Mouse (Mus musculus) intestine, embryonic 16.5 days (tissue): ENCODE data around the gene Slc6a4. TPM values are rescaled to one million over a fixed set of nuclear protein-coding genes. Genes with fewer than 3 reads are reported as not detected.
A peak's percentile ranks its signal among the peaks of the same experiment; 100 is the strongest.

Source experiments
- ATAC-seq: fragments of 200-750 bp; cut with Nextera tagmentation; 2 replicates; pipeline ENCODE4 v1.8.0; 2017; ENCODE audit warnings: moderate TSS enrichment, moderate library complexity
- H3K27ac ChIP-seq: fragments of 300-500 bp; sonication (generic); 2 replicates; pipeline ENCODE4 v1.5.1; 2014; ENCODE audit warnings: mild to moderate bottlenecking, low read length
- H3K27me3 ChIP-seq: fragments of 300-500 bp; sonication (generic); replicated peaks from 2 replicates; pipeline ENCODE4 v1.6.1; 2014; ENCODE audit warnings: low read length, control low read depth, mixed read lengths; ENCODE audit not compliant: control insufficient read depth, insufficient read depth
- H3K36me3 ChIP-seq: fragments of 300-500 bp; sonication (generic); 2 replicates; pipeline ENCODE4 v1.6.1; 2014; ENCODE audit warnings: low read length, control low read depth; ENCODE audit not compliant: control insufficient read depth, insufficient read depth
- H3K4me1 ChIP-seq: fragments of 300-500 bp; sonication (generic); 2 replicates; pipeline ENCODE4 v1.6.1; 2014; ENCODE audit warnings: low read length, control low read depth, mixed read lengths; ENCODE audit not compliant: control insufficient read depth, insufficient read depth
- H3K4me2 ChIP-seq: fragments of 300-500 bp; sonication (generic); 2 replicates; pipeline ENCODE4 v1.6.1; 2014; ENCODE audit warnings: low read depth, low read length, control low read depth
- H3K4me3 ChIP-seq: fragments of 300-500 bp; sonication (generic); 2 replicates; pipeline ENCODE4 v1.5.1; 2014; ENCODE audit warnings: mild to moderate bottlenecking, low read length
- H3K9ac ChIP-seq: fragments of 300-500 bp; sonication (generic); 2 replicates; pipeline ENCODE4 v1.6.1; 2014; ENCODE audit warnings: low read depth, low read length
- H3K9me3 ChIP-seq: fragments of 300-500 bp; sonication (generic); 2 replicates; pipeline ENCODE4 v1.6.1; 2016; ENCODE audit warnings: low read length, control low read depth; ENCODE audit not compliant: control insufficient read depth
- WGBS: fragments of 180-500 bp; shearing (Covaris S2); extraction: QIAGEN DNeasy Blood & Tissue Kit; methylation state at CpG from one replicate; pipeline ENCODE4 v1.1.7; 2014; 5-methylcytosine and 5-hydroxymethylcytosine counted together
- polyA plus RNA-seq: library from polyadenylated mRNA; unstranded; fragments of >200 nt; fragmentation: Nextera tagmentation; extraction: Ambion mirVana; gene quantifications from 2 replicates; pipeline ENCODE4 v1.2.1, GENCODE M21; 2015

Slc6a4 gene
- polyA plus RNA-seq, 1 experiment from 2014 or later = 24.4 TPM

DNA sequence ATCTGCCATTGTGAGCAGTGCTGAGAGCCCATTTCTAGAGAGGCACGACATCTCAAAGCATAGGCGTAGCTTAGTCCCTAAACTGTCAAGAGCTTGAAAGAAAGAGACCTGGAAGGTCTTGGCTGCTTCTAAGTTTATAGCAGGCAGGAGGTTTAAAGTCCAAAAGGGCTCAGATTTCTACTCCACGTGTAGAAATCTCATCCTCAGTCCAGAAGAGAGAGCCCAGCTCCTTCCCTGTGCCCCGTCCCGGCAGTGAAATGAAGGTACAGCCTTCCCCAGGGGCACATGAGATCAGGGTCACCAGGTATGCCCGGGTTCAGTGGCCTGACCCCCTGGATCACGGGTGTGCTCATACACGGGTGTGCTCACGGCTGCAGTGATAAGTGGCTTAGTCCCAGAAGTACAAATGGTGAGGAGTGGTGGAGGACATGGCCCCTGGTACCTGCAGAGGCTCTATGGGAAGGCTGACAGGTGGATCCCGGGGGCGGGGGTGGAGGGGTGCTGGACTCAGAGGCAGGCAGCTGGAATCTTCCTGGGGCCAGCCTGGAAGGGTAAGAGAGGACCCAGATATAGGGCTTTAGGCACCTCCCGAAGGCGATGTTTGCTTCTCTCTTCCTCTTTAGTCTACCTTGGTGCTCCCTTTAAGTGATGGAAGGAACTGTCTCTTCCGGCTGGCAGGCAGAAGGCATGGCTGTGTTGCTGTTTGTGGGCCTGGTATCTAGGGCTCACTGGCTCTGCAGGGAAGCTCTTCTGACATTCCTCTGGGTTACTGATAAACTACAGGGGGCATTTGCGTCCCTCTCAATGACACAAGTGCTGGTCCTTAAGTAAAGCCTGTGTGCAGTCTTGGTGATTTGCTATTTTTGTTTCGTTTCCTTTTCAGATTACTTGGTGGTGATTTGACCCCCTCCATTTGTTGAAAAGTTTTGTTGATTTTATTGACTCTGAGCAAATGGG lies 10.9 kb downstream of the Slc6a4 start:
- ATAC-seq = peak; percentile 78
- H3K9ac ChIP-seq = peak overlapping the region; percentile 53
- no peaks in the 10 kb centered on the region for H3K36me3 ChIP-seq
- no peaks in the 10 kb centered on the region for H3K27me3 ChIP-seq
- H3K9me3 ChIP-seq = no peaks in the 10 kb centered on the region
- peak overlapping the region; percentile 53 for H3K4me2 ChIP-seq
- peak overlapping the region; percentile 84 for H3K27ac ChIP-seq
- peaks cover 6% of the 10 kb centered on the region for H3K4me1 ChIP-seq
- peak overlapping the region; percentile 41 for H3K4me3 ChIP-seq
- 57% methylated on average over 16 of the region's 16 CpGs for WGBS

DNA sequence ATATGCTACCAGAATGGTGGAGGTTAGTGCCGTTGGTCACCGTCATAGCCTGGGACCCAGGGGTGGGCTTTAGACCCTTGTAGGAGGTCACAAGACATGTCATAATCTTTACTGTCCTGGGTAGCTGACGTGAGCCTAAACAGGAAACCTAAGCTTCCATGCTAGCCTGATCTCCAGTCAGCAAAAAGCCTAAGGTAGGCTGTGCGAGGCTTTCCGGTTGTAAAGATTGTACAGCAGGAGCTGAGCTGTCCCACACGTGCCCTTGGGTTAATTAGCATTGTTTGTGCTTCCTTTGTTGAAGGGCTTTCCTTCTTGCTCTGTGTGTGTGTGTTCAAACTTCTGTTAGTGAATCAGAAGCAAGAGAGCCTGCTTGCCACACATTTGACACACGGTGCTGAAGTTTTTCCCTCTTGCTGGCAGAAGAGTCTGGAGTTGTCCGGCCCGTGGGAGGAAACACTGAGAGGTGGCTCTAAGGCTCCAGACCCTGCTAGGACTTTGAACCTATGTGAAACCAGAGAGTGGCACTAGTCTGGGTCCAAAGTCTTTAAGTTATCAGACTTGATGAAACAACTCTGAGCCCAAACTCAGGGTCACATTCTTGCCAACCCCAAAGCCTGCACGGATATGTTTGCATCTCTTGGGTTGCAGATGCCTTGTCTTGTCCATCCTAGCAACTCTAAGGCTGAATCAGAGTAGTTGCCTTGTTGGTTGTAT lies 12.5 kb downstream of the Slc6a4 start:
- WGBS = 57% methylated on average over 10 of the region's 10 CpGs
- Histone ChIP-seq H3K36me3 (no peaks in the 10 kb centered on the region), H3K27ac (peak overlapping the region; percentile 79)

DNA sequence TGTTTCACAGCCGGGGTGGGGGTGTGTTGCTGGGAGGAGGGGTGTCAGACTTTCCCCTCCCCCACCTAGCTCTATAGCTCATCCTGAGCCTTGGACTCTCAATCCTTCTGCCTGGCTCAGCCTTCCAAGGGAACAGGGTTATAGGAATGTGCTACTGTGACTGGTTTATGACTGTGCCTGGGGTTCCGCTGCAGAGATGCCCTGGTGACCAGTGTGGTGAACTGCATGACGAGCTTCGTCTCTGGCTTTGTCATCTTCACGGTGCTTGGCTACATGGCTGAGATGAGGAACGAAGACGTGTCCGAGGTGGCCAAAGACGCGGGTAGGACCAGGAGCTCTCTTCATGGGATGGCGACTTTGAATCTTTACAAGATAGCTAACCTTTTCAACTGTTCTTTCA lies 19.6 kb downstream of the Slc6a4 start:
- H3K9me3 ChIP-seq = no peaks in the 10 kb centered on the region
- WGBS = 78% methylated on average over 11 of the region's 11 CpGs
- H3K27me3 ChIP-seq = no peaks in the 10 kb centered on the region
- no peak overlapping the region for H3K4me3 ChIP-seq
- no peak overlapping the region for H3K4me2 ChIP-seq
- H3K9ac ChIP-seq = no peak overlapping the region
- ATAC-seq = no peak
- peaks cover 20% of the 10 kb centered on the region for H3K4me1 ChIP-seq
- no peak overlapping the region for H3K27ac ChIP-seq
- H3K36me3 ChIP-seq = no peaks in the 10 kb centered on the region; the same call in 1 of the 2 replicates

More for the DNA sequence above, 12.5 kb downstream of the Slc6a4 start:
- H3K4me2 ChIP-seq = peak overlapping the region; percentile 34
- ATAC-seq = peak; percentile 71
- H3K9ac ChIP-seq = 0 out of 2 replicates have a peak overlapping the region, but pooled peaks have one; percentile 8
- H3K9me3 ChIP-seq = no peaks in the 10 kb centered on the region
- no peaks in the 10 kb centered on the region for H3K27me3 ChIP-seq
- peaks cover 6% of the 10 kb centered on the region for H3K4me1 ChIP-seq
- H3K4me3 ChIP-seq = no peak overlapping the region

DNA sequence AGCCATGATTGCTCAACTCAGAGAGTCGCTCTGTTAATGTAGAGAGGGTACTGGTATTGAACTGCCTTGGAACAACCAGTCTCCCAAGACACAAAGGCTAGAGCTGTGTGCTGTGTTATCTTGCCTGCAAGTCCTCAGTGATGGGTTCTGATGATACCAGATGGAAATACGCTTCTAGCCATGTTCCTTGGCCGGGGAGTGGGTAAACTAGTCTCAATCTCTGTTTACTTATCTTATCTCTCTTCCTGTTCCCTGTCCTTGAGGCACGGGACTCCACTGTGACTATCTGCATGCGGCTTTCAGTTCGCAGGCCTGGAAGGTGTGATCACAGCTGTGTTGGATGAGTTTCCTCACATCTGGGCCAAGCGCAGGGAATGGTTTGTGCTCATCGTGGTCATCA lies 21.1 kb downstream of the Slc6a4 start:
- Histone ChIP-seq H3K9me3 (no peaks in the 10 kb centered on the region), H3K4me3 (no peak overlapping the region), H3K9ac (no peak overlapping the region), H3K27ac (no peak overlapping the region), H3K4me2 (no peak overlapping the region), H3K4me1 (peaks cover 20% of the 10 kb centered on the region), H3K36me3 (no peaks in the 10 kb centered on the region; the same call in 1 of the 2 replicates), H3K27me3 (no peaks in the 10 kb centered on the region)
- ATAC-seq = peak; percentile 78
- WGBS = 41% methylated on average over 8 of the region's 8 CpGs

GRCm38 (mm10) chr11:77021749-77022396 lies 23.5 kb downstream of the Slc6a4 start:
- 0 out of 2 replicates have a peak overlapping the region, but pooled peaks have one; percentile 18 for H3K4me2 ChIP-seq
- no peak overlapping the region for H3K9ac ChIP-seq
- H3K27ac ChIP-seq = peak overlapping the region; percentile 42; the same call in 1 of the 2 replicates
- peaks cover 20% of the 10 kb centered on the region for H3K4me1 ChIP-seq
- H3K27me3 ChIP-seq = no peaks in the 10 kb centered on the region
- H3K9me3 ChIP-seq = no peaks in the 10 kb centered on the region
- H3K36me3 ChIP-seq = no peaks in the 10 kb centered on the region; the same call in 1 of the 2 replicates
- WGBS = 53% methylated on average over 9 of the region's 9 CpGs
- H3K4me3 ChIP-seq = no peak overlapping the region
- ATAC-seq = peak; percentile 84

DNA sequence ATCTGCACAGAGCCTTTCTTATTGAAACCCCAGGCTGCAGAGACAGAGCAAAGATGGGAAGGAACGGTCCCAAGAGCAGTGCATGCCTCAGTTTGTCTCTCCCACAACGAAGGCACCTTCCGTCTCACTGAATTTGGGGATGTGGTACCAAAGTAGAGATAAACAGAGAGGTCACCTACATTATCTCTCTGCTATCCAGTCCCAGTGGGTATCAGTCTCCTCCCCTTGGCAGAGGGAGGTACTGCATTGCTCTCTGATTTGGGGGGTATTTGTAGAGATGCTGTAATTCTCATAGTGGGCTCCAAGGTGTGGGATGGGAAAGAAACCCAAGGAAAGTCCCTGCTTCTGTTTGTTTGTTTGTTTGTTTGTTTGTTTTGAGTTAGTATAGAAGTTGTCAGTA lies 28.2 kb downstream of the Slc6a4 start:
- Histone ChIP-seq H3K9ac (no peak overlapping the region), H3K36me3 (no peaks in the 10 kb centered on the region), H3K4me3 (no peak overlapping the region), H3K4me2 (no peak overlapping the region), H3K27me3 (no peaks in the 10 kb centered on the region), H3K9me3 (no peaks in the 10 kb centered on the region), H3K27ac (no peak overlapping the region), H3K4me1 (peaks cover 6% of the 10 kb centered on the region; the same call in 1 of the 2 replicates)
- WGBS = 69% methylated on average over 3 of the region's 3 CpGs
- ATAC-seq = no peak

GRCm38 (mm10) chr11:77028157-77028556 lies 29.8 kb downstream of the Slc6a4 start:
- Histone ChIP-seq H3K4me2 (no peak overlapping the region), H3K9ac (no peak overlapping the region), H3K27me3 (no peaks in the 10 kb centered on the region), H3K27ac (no peak overlapping the region), H3K4me1 (no peaks in the 10 kb centered on the region), H3K9me3 (no peaks in the 10 kb centered on the region), H3K36me3 (no peaks in the 10 kb centered on the region), H3K4me3 (no peak overlapping the region)
- no peak for ATAC-seq
- 90% methylated on average over 3 of the region's 3 CpGs for WGBS

DNA sequence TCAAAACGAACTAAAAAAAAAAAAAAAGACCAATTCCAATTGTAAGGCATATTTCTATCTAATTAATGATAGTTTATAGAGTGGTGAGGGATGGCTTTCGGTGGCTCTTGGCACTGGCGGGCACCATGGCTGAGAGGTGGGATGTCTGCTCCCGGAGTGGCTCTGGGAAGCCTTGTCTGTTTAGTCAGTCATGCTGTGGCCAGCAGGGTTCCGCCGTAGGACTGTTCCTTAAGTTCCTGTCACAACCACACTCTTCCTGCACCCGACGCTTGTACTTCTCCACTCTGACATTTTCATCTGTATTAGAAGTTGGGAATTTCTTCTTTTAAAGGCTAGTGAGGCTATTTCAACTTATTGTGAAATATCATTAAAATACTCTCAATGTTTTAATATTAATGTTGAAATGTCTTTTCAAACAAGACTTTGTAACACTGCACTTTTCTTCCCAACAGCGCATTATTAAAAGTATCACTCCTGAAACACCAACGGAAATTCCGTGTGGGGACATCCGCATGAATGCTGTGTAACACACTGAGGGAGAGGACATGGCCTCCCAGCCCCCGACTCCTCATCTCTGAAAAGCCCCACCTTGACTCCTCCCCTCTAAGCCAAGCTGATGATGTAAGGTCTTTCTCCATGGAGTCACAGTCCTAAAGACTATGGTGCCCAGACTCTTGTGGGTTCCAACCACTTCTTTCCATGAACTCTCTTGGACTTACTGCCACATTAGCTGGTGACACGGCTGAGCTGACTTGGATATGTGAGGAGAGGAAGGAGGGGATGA lies 32.9 kb downstream of the Slc6a4 start:
- no peak for ATAC-seq
- WGBS = 80% methylated on average over 14 of the region's 14 CpGs
- H3K36me3 ChIP-seq = no peaks in the 10 kb centered on the region
- H3K4me2 ChIP-seq = no peak overlapping the region
- H3K9me3 ChIP-seq = no peaks in the 10 kb centered on the region
- no peak overlapping the region for H3K4me3 ChIP-seq
- H3K27me3 ChIP-seq = no peaks in the 10 kb centered on the region
- H3K4me1 ChIP-seq = no peaks in the 10 kb centered on the region
- no peak overlapping the region for H3K9ac ChIP-seq
- no peak overlapping the region for H3K27ac ChIP-seq
